Mouse (Mus musculus): Measurements from ENCODE around the gene Grik5. TPM values are rescaled to one million over a fixed set of nuclear protein-coding genes. Genes with fewer than 3 reads are reported as not detected.

Gene Grik5
- polyA plus RNA-seq, 1 experiment from 2014 or later: 1.7 TPM

- 89% methylated on average over 4 of the region's 4 CpGs for WGBS
These were observed 37.4 kb downstream of the Grik5 start for GRCm38 (mm10) chr7:25034796-25035195.

GRCm38 (mm10) chr7:25031528-25031927 lies 40.6 kb downstream of the Grik5 start:
- no peak for TF ChIP-seq CTCF (IDR thresholded peaks at IDR 0.05; ENCODE audit: low read depth)
- TF ChIP-seq EP300 (optimal IDR thresholded peaks at IDR 0.05): no peak
- ATAC-seq (ENCODE audit: low FRiP score, low TSS enrichment): no peak
- 72% methylated on average over 3 of the region's 3 CpGs for WGBS

More at GRCm38 (mm10) chr7:25034796-25035195, 37.4 kb downstream of the Grik5 start:
- Histone ChIP-seq H3K4me1 (replicated peaks; ENCODE audit: control insufficient read depth, insufficient read depth) (no peaks in the 10 kb centered on the region), H3K9me3 (ENCODE audit: control insufficient read depth, low read length) (no peaks in the 10 kb centered on the region), H3K27me3 (ENCODE audit: control insufficient read depth, insufficient read depth, low read length) (no peaks in the 10 kb centered on the region), H3K9ac (ENCODE audit: low read length) (no peak overlapping the region), H3K4me3 (ENCODE audit: low read depth, low read length) (no peak overlapping the region), H3K27ac (replicated peaks) (no peak overlapping the region), H3K36me3 (ENCODE audit: control insufficient read depth, insufficient read depth, low read length) (peaks cover 3% of the 10 kb centered on the region; the same call in 1 of the 2 replicates), H3K4me2 (replicated peaks; ENCODE audit: low read depth) (no peak overlapping the region)
- DNase-seq (ENCODE audit: low spot score): no peak
- TF ChIP-seq CTCF (IDR thresholded peaks at IDR 0.05; ENCODE audit: low read depth) (no peak), EP300 (optimal IDR thresholded peaks at IDR 0.05) (no peak)
- no peak for ATAC-seq (ENCODE audit: low FRiP score, low TSS enrichment)

GRCm38 (mm10) chr7:25030032-25030753 lies 42.0 kb downstream of the Grik5 start:
- no peaks in the 10 kb centered on the region for H3K27me3 ChIP-seq (ENCODE audit: control insufficient read depth, insufficient read depth, low read length)
- H3K27ac ChIP-seq (replicated peaks): no peak overlapping the region
- no peaks in the 10 kb centered on the region for H3K36me3 ChIP-seq (ENCODE audit: control insufficient read depth, insufficient read depth, low read length)
- no peaks in the 10 kb centered on the region for H3K4me1 ChIP-seq (replicated peaks; ENCODE audit: control insufficient read depth, insufficient read depth)
- no peak overlapping the region for H3K4me3 ChIP-seq (ENCODE audit: low read depth, low read length)
- TF ChIP-seq CTCF (IDR thresholded peaks at IDR 0.05; ENCODE audit: low read depth) (peak; percentile 91), EP300 (optimal IDR thresholded peaks at IDR 0.05) (no peak)
- H3K9ac ChIP-seq (ENCODE audit: low read length): no peak overlapping the region
- 40% methylated on average over 5 of the region's 5 CpGs for WGBS
- no peak overlapping the region for H3K4me2 ChIP-seq (replicated peaks; ENCODE audit: low read depth)
- DNase-seq (ENCODE audit: low spot score) (peak; percentile 72), ATAC-seq (ENCODE audit: low FRiP score, low TSS enrichment) (0 out of 2 replicates have a peak, but pooled peaks have one; percentile 41)
- no peaks in the 10 kb centered on the region for H3K9me3 ChIP-seq (ENCODE audit: control insufficient read depth, low read length)

More at GRCm38 (mm10) chr7:25031528-25031927, 40.6 kb downstream of the Grik5 start:
- peaks cover 3% of the 10 kb centered on the region; the same call in 1 of the 2 replicates for H3K36me3 ChIP-seq (ENCODE audit: control insufficient read depth, insufficient read depth, low read length)
- no peak for DNase-seq (ENCODE audit: low spot score)
- H3K27ac ChIP-seq (replicated peaks): no peak overlapping the region
- no peak overlapping the region for H3K9ac ChIP-seq (ENCODE audit: low read length)
- H3K9me3 ChIP-seq (ENCODE audit: control insufficient read depth, low read length): no peaks in the 10 kb centered on the region
- no peak overlapping the region for H3K4me2 ChIP-seq (replicated peaks; ENCODE audit: low read depth)
- H3K4me3 ChIP-seq (ENCODE audit: low read depth, low read length): no peak overlapping the region
- no peaks in the 10 kb centered on the region for H3K27me3 ChIP-seq (ENCODE audit: control insufficient read depth, insufficient read depth, low read length)
- no peaks in the 10 kb centered on the region for H3K4me1 ChIP-seq (replicated peaks; ENCODE audit: control insufficient read depth, insufficient read depth)

- Histone ChIP-seq H3K4me3 (ENCODE audit: low read depth, low read length) (no peak overlapping the region), H3K27me3 (ENCODE audit: control insufficient read depth, insufficient read depth, low read length) (no peaks in the 10 kb centered on the region), H3K36me3 (ENCODE audit: control insufficient read depth, insufficient read depth, low read length) (no peaks in the 10 kb centered on the region), H3K27ac (replicated peaks) (no peak overlapping the region), H3K4me2 (replicated peaks; ENCODE audit: low read depth) (no peak overlapping the region), H3K4me1 (replicated peaks; ENCODE audit: control insufficient read depth, insufficient read depth) (no peaks in the 10 kb centered on the region), H3K9me3 (ENCODE audit: control insufficient read depth, low read length) (no peaks in the 10 kb centered on the region), H3K9ac (ENCODE audit: low read length) (no peak overlapping the region)
- 50% methylated on average over 7 of the region's 7 CpGs for WGBS
- no peak for TF ChIP-seq EP300 (optimal IDR thresholded peaks at IDR 0.05)
- TF ChIP-seq CTCF (IDR thresholded peaks at IDR 0.05; ENCODE audit: low read depth): no peak
- DNase-seq (ENCODE audit: low spot score) (no peak), ATAC-seq (ENCODE audit: low FRiP score, low TSS enrichment) (no peak)
These were observed 45.7 kb downstream of the Grik5 start for GRCm38 (mm10) chr7:25026452-25026851.

- WGBS: 54% methylated on average over 10 of the region's 10 CpGs
- TF ChIP-seq CTCF (IDR thresholded peaks at IDR 0.05; ENCODE audit: low read depth): peak; percentile 56
- TF ChIP-seq EP300 (optimal IDR thresholded peaks at IDR 0.05): no peak
- Histone ChIP-seq H3K27me3 (ENCODE audit: control insufficient read depth, insufficient read depth, low read length) (no peaks in the 10 kb centered on the region), H3K9me3 (ENCODE audit: control insufficient read depth, low read length) (no peaks in the 10 kb centered on the region), H3K4me2 (replicated peaks; ENCODE audit: low read depth) (no peak overlapping the region), H3K36me3 (ENCODE audit: control insufficient read depth, insufficient read depth, low read length) (no peaks in the 10 kb centered on the region; the same call in 1 of the 2 replicates), H3K4me3 (ENCODE audit: low read depth, low read length) (no peak overlapping the region), H3K9ac (ENCODE audit: low read length) (no peak overlapping the region), H3K27ac (replicated peaks) (no peak overlapping the region), H3K4me1 (replicated peaks; ENCODE audit: control insufficient read depth, insufficient read depth) (no peaks in the 10 kb centered on the region)
- DNase-seq (ENCODE audit: low spot score) (no peak), ATAC-seq (ENCODE audit: low FRiP score, low TSS enrichment) (no peak)
These were observed 46.2 kb downstream of the Grik5 start for GRCm38 (mm10) chr7:25025855-25026439.

GRCm38 (mm10) chr7:25011592-25011991 lies 60.6 kb downstream of the Grik5 start:
- Histone ChIP-seq H3K27ac (replicated peaks) (no peak overlapping the region), H3K27me3 (ENCODE audit: control insufficient read depth, insufficient read depth, low read length) (peaks cover 10% of the 10 kb centered on the region; the same call in 1 of the 2 replicates), H3K4me3 (ENCODE audit: low read depth, low read length) (no peak overlapping the region), H3K9me3 (ENCODE audit: control insufficient read depth, low read length) (no peaks in the 10 kb centered on the region), H3K36me3 (ENCODE audit: control insufficient read depth, insufficient read depth, low read length) (peaks cover 3% of the 10 kb centered on the region; the same call in 1 of the 2 replicates), H3K4me2 (replicated peaks; ENCODE audit: low read depth) (no peak overlapping the region), H3K4me1 (replicated peaks; ENCODE audit: control insufficient read depth, insufficient read depth) (no peaks in the 10 kb centered on the region), H3K9ac (ENCODE audit: low read length) (no peak overlapping the region)
- 66% methylated on average over 7 of the region's 7 CpGs for WGBS
- no peak for TF ChIP-seq EP300 (optimal IDR thresholded peaks at IDR 0.05)
- TF ChIP-seq CTCF (IDR thresholded peaks at IDR 0.05; ENCODE audit: low read depth): no peak
- DNase-seq (ENCODE audit: low spot score): no peak
- ATAC-seq (ENCODE audit: low FRiP score, low TSS enrichment): no peak
